Mouse (Mus musculus) embryonic facial prominence, embryonic 10.5 days (tissue): ENCODE measurements at regions not wholly inside any gene's neighbourhood (a gene's known extent, or its start where the extent isn't known, plus 50 kb on each side); places are given as distances from the start of the nearest gene placed in this dataset.

Source experiments
- DNase-seq: peaks from one replicate; pipeline ENCODE4 v3.0.0-alpha.2; 2017; ENCODE audit warnings: low spot score
- H3K27ac ChIP-seq: fragments of 300-500 bp; sonication (generic); replicated peaks from 2 replicates; pipeline ENCODE4 v1.5.1; 2016; ENCODE audit warnings: mild to moderate bottlenecking
- H3K27me3 ChIP-seq: fragments of 300-500 bp; sonication (generic); replicated peaks from 2 replicates; pipeline ENCODE4 v1.6.1; 2016; ENCODE audit warnings: low read depth, mild to moderate bottlenecking; ENCODE audit not compliant: poor library complexity, severe bottlenecking
- H3K36me3 ChIP-seq: fragments of 300-500 bp; sonication (generic); replicated peaks from 2 replicates; pipeline ENCODE4 v1.6.1; 2016; ENCODE audit warnings: mild to moderate bottlenecking, moderate library complexity
- H3K4me1 ChIP-seq: fragments of 300-500 bp; sonication (generic); 2 replicates; pipeline ENCODE4 v1.6.1; 2016
- H3K4me3 ChIP-seq: fragments of 300-500 bp; sonication (generic); 2 replicates; pipeline ENCODE4 v1.5.1; 2016; ENCODE audit warnings: mild to moderate bottlenecking, moderate library complexity
- H3K9me3 ChIP-seq: fragments of 300-500 bp; sonication (generic); 2 replicates; pipeline ENCODE4 v1.6.1; 2016; ENCODE audit warnings: mild to moderate bottlenecking
- WGBS: fragments of 180-500 bp; shearing (Covaris S2); methylation state at CpG from one replicate; pipeline ENCODE4 v1.1.7; 2016; 5-methylcytosine and 5-hydroxymethylcytosine counted together

DNA sequence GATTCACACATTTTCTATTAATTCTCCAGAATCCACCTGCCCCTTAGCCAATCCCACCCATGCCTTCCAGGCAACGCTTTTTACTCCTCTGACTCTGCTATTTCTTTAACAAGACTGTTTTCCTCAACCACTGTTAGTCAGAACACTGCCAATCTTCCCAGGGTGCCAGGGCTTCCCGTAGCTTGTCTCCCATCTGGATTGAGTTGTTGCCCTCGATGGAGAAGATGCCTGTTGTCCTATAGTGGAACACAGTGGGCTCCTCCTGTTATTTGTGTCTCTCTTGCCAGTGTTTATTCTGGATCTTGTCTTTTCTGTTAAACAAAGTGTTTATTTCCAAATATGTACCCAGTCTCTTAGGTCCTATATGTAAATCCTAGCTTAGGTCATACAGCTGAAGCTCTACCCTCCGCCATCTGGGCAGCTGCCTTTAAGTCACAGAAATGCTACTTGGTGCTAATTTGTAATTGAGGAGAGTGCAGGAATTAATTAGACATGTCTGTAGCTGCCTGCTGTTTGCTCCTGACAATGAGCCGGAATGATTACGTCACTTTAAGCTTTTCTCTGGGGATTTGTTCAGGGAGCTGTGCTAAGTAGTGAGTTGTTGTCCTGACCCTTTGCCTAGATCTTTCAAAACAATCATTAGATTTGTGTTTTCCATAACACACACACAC is 115.3 kb upstream of the Xpo1 start:
- Histone ChIP-seq H3K36me3 (no peaks in the 10 kb centered on the region), H3K4me1 (peaks cover 14% of the 10 kb centered on the region), H3K9me3 (no peaks in the 10 kb centered on the region), H3K27ac (no peak overlapping the region), H3K4me3 (no peak overlapping the region), H3K27me3 (no peaks in the 10 kb centered on the region)
- WGBS, result 46% methylated on average over 6 of the region's 6 CpGs
- DNase-seq, result no peak

DNA sequence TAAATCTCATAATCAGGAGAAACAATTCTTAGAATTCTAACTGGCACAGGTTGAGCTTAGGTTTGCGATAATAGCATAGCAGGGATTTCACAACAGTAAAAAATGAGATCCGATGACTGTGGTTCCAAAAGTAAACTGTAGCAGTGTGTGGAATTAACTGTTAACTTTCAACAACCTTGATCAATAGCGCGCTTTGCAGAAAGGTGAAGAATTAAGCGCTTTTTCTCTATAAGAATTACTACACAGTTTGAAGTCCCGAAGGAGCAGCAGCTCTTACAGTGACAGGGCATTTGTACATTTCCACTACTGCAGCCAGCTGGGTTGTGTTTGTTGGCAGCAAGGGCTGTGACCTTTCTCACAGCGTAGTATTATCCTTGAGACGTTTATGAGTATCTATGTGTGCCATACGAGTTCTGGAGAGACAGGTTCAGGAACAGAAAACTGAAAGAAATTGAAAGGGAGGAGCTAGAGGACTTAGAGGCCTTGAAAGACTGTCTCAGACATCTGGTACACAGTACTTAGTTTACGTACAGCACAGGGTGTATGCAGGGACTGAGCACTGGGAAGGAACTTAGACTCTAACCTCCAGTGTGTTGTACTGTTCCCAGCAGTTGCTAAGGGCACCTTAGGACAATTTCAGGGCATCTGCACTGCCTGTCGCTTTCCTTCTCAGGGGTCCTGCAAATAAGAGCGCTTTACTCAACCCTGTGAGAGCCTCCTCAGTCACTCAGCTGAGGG is 114.6 kb upstream of the Xpo1 start:
- H3K4me3 ChIP-seq, result no peak overlapping the region
- no peak overlapping the region for H3K27ac ChIP-seq
- peaks cover 14% of the 10 kb centered on the region for H3K4me1 ChIP-seq
- H3K27me3 ChIP-seq, result no peaks in the 10 kb centered on the region
- DNase-seq, result no peak
- WGBS, result 66% methylated on average over 12 of the region's 12 CpGs
- no peaks in the 10 kb centered on the region for H3K9me3 ChIP-seq
- H3K36me3 ChIP-seq, result no peaks in the 10 kb centered on the region

DNA sequence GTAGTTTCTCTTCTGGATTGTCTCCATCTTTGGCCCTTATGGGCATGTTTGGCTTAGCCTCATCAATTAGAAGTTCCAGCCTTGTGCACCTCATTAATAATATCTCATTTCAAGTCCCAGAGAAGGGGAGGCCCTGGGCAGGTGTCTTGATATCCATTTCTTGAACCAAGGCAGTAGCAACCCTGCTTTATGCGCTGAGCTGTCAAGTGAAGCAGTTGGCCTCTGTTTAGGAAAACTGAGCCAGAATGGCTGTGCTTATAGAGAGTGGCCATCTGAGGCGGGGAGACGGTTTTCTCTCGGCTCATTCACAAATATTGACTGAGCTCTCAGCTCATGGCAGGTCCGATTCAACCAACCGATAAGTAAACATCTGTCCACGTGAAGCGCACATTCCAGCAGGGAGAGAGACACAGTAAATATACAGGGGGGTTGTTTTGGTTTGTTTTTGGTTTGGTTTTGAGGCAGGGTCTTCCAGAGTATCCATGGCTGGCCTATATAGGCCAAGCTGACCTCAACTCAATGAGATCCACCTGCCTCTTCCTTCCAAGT is 107.7 kb upstream of the Xpo1 start:
- H3K4me1 ChIP-seq, result no peaks in the 10 kb centered on the region
- H3K9me3 ChIP-seq, result no peaks in the 10 kb centered on the region
- H3K27ac ChIP-seq, result no peak overlapping the region
- H3K4me3 ChIP-seq, result no peak overlapping the region
- H3K36me3 ChIP-seq, result no peaks in the 10 kb centered on the region
- no peak for DNase-seq
- 83% methylated on average over 8 of the region's 8 CpGs for WGBS
- no peaks in the 10 kb centered on the region for H3K27me3 ChIP-seq

DNA sequence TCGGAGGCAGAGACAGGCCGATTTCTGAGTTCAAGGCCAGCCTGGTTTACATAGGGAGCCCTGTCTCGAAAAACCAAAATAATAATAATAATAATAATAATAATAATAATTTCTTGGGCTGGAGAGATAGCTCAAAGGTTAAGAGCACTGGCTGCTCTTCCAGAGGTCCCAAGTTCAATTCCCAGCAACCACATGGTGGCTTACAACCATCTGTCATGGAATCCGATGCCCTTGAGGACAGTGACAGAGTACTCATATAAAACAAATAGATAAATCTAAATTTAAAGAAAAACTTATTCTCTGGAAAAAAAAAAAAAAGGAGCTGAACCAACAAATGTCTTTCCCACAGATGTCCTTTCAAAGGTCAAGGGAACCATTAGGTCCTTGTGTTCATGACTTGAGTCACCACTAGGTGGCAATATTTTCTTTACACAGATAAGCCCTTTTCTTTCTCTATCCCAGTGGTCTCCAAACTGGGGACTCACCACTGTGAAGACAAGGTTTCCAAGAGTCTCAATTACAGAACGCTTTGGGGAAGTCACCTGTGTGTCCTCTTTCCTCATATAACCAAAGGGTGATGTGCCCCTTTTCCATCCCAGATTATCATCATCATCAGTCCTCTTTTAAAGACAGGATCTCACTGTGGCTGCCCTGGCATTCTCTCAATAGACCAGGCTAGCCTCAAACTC is 106.1 kb upstream of the Xpo1 start:
- Histone ChIP-seq H3K9me3 (no peaks in the 10 kb centered on the region), H3K4me1 (no peaks in the 10 kb centered on the region), H3K4me3 (no peak overlapping the region), H3K27ac (no peak overlapping the region), H3K36me3 (no peaks in the 10 kb centered on the region), H3K27me3 (no peaks in the 10 kb centered on the region)
- no peak for DNase-seq
- 64% methylated on average over 5 of the region's 5 CpGs for WGBS

DNA sequence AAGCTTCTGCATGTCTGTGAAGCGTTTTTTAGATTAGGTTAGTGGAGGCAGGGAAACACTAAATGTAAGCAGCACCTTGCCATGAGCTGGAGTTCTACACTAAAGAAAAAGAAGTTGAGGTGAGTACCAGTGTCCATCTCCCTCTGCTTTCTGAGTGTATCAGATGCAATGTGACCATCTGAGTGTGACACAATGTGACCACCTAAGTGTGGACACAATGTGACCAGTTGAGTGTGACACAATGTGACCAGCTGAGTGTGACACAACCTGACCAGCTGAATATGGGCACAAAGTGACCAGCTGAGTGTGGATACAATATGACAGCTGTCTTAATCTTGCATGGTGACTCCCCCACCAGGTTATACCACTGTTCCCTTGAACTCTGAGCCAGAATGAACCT is 101.0 kb upstream of the Xpo1 start:
- 69% methylated on average over 1 of the region's 1 CpGs for WGBS
- H3K27me3 ChIP-seq, result no peaks in the 10 kb centered on the region
- H3K4me3 ChIP-seq, result no peak overlapping the region
- DNase-seq, result no peak
- H3K4me1 ChIP-seq, result no peaks in the 10 kb centered on the region
- no peaks in the 10 kb centered on the region for H3K36me3 ChIP-seq
- H3K9me3 ChIP-seq, result peaks cover 2% of the 10 kb centered on the region; the same call in 1 of the 2 replicates
- H3K27ac ChIP-seq, result no peak overlapping the region

DNA sequence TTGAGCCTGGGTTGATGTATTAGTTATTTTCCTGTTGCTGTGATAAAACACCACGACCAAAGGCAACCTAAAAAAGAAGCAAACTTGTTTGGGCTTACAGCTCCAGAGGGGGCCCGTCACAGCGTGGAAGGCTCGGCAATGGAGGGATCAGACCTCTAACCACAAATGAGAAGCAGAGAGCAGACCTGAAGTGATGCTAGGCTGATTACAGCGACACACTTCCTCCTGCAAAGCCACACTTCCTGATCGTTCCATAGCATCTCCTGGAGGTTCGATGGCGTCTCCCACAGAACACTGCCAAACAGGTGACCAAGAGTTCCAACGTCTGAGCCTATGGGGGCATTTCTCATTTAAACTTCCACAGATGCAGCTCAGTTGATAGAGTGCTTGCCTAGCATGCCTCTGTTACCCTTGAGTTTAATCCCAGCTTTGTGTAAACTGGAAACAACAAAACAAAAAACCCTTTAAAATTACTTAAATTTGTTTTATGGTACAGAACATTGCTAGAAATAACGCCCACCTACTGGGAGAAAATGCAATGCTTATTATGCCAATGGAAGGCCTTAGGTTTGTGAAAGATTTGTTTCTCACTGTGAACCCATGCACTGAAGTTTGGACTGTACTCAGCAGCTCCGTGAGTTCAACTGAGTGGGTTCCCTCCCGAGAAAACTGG is 87.2 kb upstream of the Xpo1 start:
- Histone ChIP-seq H3K27ac (no peak overlapping the region), H3K27me3 (no peaks in the 10 kb centered on the region), H3K9me3 (no peaks in the 10 kb centered on the region), H3K4me1 (0 out of 2 replicates have a peak, but pooled peaks cover 4% of the 10 kb centered on the region), H3K36me3 (no peaks in the 10 kb centered on the region), H3K4me3 (no peak overlapping the region)
- no peak for DNase-seq
- WGBS, result 83% methylated on average over 12 of the region's 12 CpGs

DNA sequence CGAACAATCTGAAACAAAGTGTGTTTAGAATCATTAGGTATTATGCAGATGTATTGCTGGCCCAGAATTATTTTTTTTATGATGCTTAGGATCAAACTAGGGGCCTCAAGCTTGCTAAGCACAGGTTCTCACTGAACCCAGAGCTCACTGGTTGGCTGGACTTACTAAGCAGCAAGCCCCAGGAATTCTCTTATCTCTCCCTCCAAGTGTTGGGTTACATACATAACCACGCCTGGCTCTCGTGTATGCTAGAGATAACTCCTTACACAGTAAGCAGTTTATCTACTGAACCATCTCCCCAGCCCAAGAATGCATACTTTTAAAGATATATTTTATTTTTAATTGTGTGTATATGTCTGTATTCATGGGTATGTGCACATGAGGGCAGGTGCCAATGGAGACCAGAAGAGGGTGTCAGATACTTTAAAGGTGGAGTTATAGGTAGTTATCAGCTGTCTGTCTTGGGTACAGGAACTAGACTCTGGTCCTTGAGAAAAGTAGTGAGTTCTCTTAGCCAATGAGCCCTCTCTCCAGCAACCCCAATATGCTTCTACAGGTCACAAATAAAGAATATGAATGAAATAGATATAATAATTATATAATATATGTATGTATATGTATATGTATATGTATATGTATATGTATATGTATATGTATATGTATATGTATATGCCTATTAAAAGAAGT is 86.0 kb upstream of the Xpo1 start:
- H3K4me1 ChIP-seq, result 0 out of 2 replicates have a peak, but pooled peaks cover 4% of the 10 kb centered on the region
- H3K36me3 ChIP-seq, result no peaks in the 10 kb centered on the region
- DNase-seq, result no peak
- 81% methylated on average over 3 of the region's 3 CpGs for WGBS
- no peak overlapping the region for H3K27ac ChIP-seq
- no peaks in the 10 kb centered on the region for H3K9me3 ChIP-seq
- no peaks in the 10 kb centered on the region for H3K27me3 ChIP-seq
- no peak overlapping the region for H3K4me3 ChIP-seq

DNA sequence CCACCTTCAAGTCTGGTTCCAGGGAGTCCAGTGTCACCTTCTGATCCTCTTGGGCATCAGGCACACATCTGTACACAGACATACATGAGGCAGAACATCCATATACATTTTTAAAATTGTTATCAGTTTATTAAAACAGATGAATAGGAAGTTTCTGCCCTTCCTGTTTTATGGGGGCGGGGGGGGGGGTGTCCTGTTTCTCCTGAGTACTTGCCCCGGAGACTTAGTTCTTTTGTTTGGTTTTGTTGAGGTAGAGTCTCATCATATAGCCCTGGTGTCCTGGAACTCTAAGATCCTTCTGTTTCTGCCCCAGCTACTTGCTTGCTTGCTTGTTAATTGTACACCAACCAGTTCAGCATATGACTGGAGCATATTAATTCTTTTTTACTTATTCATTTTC is 85.0 kb upstream of the Xpo1 start:
- no peak for DNase-seq
- Histone ChIP-seq H3K4me3 (no peak overlapping the region), H3K4me1 (0 out of 2 replicates have a peak, but pooled peaks cover 4% of the 10 kb centered on the region), H3K9me3 (no peaks in the 10 kb centered on the region), H3K27ac (no peak overlapping the region), H3K36me3 (no peaks in the 10 kb centered on the region), H3K27me3 (no peaks in the 10 kb centered on the region)
- 58% methylated on average over 2 of the region's 2 CpGs for WGBS

DNA sequence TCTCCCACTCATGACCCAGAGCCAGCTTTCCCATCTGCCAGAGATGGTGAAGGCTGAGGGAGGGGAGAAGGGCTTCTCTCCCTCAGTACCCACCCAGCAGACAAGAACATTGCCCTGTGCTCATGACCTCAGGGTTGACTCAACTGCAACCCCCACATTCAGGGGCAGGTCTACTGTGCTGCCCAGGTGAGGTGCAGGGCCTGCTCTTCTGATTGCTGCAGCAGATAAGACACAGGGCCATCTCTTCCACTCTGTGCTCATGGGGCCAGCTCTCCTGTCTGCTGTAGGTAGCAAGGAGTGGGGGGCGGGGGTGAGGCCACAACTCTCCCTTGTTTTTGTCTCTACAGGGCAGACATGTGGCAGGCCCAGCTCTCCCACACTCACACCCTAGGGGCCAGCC is 84.1 kb upstream of the Xpo1 start:
- 95% methylated on average over 1 of the region's 1 CpGs for WGBS
- Histone ChIP-seq H3K27me3 (no peaks in the 10 kb centered on the region), H3K4me1 (0 out of 2 replicates have a peak, but pooled peaks cover 4% of the 10 kb centered on the region), H3K27ac (peak overlapping the region; percentile 19; the same call in 1 of the 2 replicates), H3K4me3 (no peak overlapping the region), H3K36me3 (no peaks in the 10 kb centered on the region), H3K9me3 (no peaks in the 10 kb centered on the region)
- no peak for DNase-seq

DNA sequence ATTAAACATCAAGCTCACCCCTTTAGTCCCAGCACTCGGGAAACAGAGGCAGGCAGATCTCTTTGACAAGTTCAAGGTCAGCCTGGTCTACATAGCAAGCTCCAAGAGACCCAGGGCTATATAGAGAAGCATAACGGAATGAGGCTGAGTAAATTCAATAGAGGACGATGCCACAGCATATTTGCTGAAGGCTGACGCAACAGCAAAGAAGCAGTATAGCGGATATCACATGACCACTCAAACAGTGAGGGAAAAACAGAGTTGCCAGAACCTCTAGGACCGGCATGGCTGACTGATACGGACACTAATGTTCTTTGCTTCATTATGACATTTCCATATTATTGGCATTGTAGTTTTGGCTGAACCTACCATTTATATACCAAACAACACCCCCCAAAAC is 74.2 kb upstream of the Xpo1 start:
- Histone ChIP-seq H3K4me3 (no peak overlapping the region), H3K4me1 (no peaks in the 10 kb centered on the region), H3K27me3 (no peaks in the 10 kb centered on the region), H3K27ac (no peak overlapping the region), H3K9me3 (peaks cover 9% of the 10 kb centered on the region), H3K36me3 (no peaks in the 10 kb centered on the region)
- whole genome bisulfite sequencing, result 92% methylated on average over 7 of the region's 7 CpGs
- no peak for DNase-seq

DNA sequence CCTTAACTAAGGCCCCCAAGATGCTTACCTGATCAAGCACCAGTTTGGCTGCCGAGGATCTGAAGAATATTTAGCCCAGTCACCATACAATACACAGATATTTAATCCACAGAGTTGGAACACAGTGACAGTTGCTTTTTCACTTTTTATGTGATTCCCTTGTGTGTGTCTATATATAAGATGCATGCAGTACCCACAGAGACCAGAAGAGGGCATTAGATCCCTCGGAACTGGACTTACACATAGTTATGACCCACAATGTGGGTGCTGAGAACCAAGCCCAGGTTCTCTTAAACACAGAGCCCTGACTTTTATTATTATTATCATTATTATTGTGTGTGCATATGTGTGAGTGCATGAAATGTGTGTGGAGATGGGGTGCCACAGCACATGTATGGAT is 70.6 kb upstream of the Xpo1 start:
- Histone ChIP-seq H3K27ac (no peak overlapping the region), H3K4me3 (no peak overlapping the region), H3K4me1 (no peaks in the 10 kb centered on the region), H3K9me3 (peaks cover 9% of the 10 kb centered on the region), H3K27me3 (no peaks in the 10 kb centered on the region), H3K36me3 (no peaks in the 10 kb centered on the region)
- WGBS, result 89% methylated on average over 2 of the region's 2 CpGs
- DNase-seq, result no peak
